Mouse (Mus musculus) heart, postnatal 0 days (tissue): ENCODE results near the gene Gm28551.
"Not testable (repeated sequence)": the region's sequence is repeated elsewhere in the genome, so short reads cannot be mapped to it uniquely, and the experiment has no call there.

ENCODE experiments used
- CTCF ChIP-seq: IDR thresholded peaks from 2 replicates; pipeline ENCODE4 v1.5.1; 2016; ENCODE audit warnings: antibody characterized with exemption, control low read depth, low read depth
- EP300 ChIP-seq: IDR thresholded peaks from 2 replicates; pipeline ENCODE4 v1.6.1; 2016; ENCODE audit warnings: antibody characterized with exemption, low read depth

DNA sequence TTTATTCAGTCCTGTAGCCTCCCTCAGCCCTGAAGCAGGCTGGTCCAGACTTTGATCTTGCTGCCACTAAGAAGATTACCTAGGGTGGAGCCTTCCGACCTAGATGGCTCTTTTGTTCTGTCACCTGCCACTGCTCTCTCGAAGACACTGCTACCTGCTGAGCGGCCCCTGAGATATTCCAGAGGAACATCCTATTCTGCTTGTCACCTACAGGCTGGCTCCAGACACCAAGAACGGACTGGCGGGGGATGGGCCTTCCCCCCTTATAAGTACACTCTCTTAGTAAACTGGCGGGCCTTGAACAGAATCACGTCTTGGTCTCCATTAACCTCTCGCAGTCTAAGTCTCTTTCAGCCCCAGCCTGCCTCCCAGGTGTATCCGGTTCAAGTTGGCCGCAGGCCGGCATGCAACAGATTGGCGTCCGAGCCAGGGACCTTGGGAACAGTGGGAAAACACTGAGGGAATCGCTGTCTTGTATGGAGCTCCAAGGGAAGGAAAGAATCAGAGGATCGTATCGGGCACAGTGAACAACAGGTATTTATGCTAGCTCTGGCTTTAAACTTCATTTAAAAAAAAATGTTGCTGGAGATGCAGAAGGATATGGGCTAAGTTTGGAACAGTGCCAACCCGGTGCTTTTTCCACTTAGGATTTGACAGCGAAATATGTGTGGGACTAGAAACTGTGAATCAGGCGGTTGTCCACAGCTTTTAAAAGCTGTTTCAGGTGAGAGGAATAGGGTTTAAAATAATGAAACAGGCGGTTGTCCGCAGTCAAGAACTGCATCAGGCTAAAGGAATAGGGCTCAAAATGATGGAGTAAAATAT, 41.7 kb upstream of the Gm28551 start:
- TF ChIP-seq CTCF, EP300: not testable (repeated sequence)
